Mouse (Mus musculus) limb, embryonic 15.5 days (tissue): ENCODE measurements around the gene Ndfip2. TPM values are rescaled to one million over a fixed set of nuclear protein-coding genes. Genes with fewer than 3 reads are reported as not detected.

ENCODE experiments used
- ATAC-seq: fragments of 200-750 bp; cut with Nextera tagmentation; 2 replicates; pipeline ENCODE4 v1.8.0; 2017; ENCODE audit warnings: low read depth, moderate TSS enrichment; ENCODE audit not compliant: insufficient number of reproducible peaks, low FRiP score, low TSS enrichment
- H3K27ac ChIP-seq: fragments of 300-500 bp; sonication (generic); 2 replicates; pipeline ENCODE4 v1.5.1; 2015; ENCODE audit warnings: moderate library complexity, mild to moderate bottlenecking, inconsistent platforms
- H3K27me3 ChIP-seq: fragments of 300-500 bp; sonication (generic); 2 replicates; pipeline ENCODE4 v1.6.1; 2015; ENCODE audit warnings: inconsistent platforms
- H3K36me3 ChIP-seq: fragments of 300-500 bp; sonication (generic); 2 replicates; pipeline ENCODE4 v1.6.1; 2015; ENCODE audit warnings: inconsistent platforms
- H3K4me1 ChIP-seq: fragments of 300-500 bp; sonication (generic); 2 replicates; pipeline ENCODE4 v1.6.1; 2015; ENCODE audit warnings: inconsistent platforms
- H3K4me2 ChIP-seq: fragments of 300-500 bp; sonication (generic); 2 replicates; pipeline ENCODE4 v1.6.1; 2015; ENCODE audit warnings: mild to moderate bottlenecking, inconsistent platforms
- H3K4me3 ChIP-seq: fragments of 300-500 bp; sonication (generic); 2 replicates; pipeline ENCODE4 v1.5.1; 2015; ENCODE audit warnings: mild to moderate bottlenecking, inconsistent platforms
- H3K9ac ChIP-seq: fragments of 300-500 bp; sonication (generic); 2 replicates; pipeline ENCODE4 v1.6.1; 2015; ENCODE audit warnings: inconsistent platforms
- H3K9me3 ChIP-seq: fragments of 300-500 bp; sonication (generic); 2 replicates; pipeline ENCODE4 v1.6.1; 2016; ENCODE audit warnings: inconsistent platforms
- WGBS: fragments of 180-500 bp; shearing (Covaris S2); methylation state at CpG from one replicate; pipeline ENCODE4 v1.1.7; 2015; 5-methylcytosine and 5-hydroxymethylcytosine counted together
- polyA plus RNA-seq: library from polyadenylated mRNA; unstranded; fragments of >200 nt; fragmentation: Nextera tagmentation; extraction: Ambion mirVana; gene quantifications from 2 replicates; pipeline ENCODE4 v1.2.1, GENCODE M21; 2015

Gene Ndfip2
- polyA plus RNA-seq, 1 experiment from 2014 or later: 53.9 TPM

GRCm38 (mm10) chr14:105322829-105323228 is 64.5 kb downstream of the Ndfip2 start:
- H3K9me3 ChIP-seq: no peaks in the 10 kb centered on the region
- H3K4me2 ChIP-seq: no peak overlapping the region
- no peak overlapping the region for H3K4me3 ChIP-seq
- H3K27me3 ChIP-seq: no peaks in the 10 kb centered on the region
- 0 out of 2 replicates have a peak, but pooled peaks cover under 1% of the 10 kb centered on the region for H3K4me1 ChIP-seq
- H3K27ac ChIP-seq: no peak overlapping the region
- no peaks in the 10 kb centered on the region for H3K36me3 ChIP-seq
- 74% methylated on average over 5 of the region's 5 CpGs for WGBS
- H3K9ac ChIP-seq: no peak overlapping the region
- no peak for ATAC-seq

- H3K4me2 ChIP-seq: no peak overlapping the region
- ATAC-seq: no peak
- no peak overlapping the region for H3K4me3 ChIP-seq
- no peaks in the 10 kb centered on the region for H3K27me3 ChIP-seq
- H3K9me3 ChIP-seq: no peaks in the 10 kb centered on the region
- H3K36me3 ChIP-seq: no peaks in the 10 kb centered on the region
- H3K4me1 ChIP-seq: peaks cover 7% of the 10 kb centered on the region; the same call in 1 of the 2 replicates
- no peak overlapping the region for H3K9ac ChIP-seq
- H3K27ac ChIP-seq: no peak overlapping the region
- WGBS: 83% methylated on average over 9 of the region's 9 CpGs
These were observed 65.1 kb downstream of the Ndfip2 start for GRCm38 (mm10) chr14:105323448-105323847.

- WGBS: 1% methylated on average over 13 of the region's 13 CpGs
- Histone ChIP-seq H3K27ac (peak overlapping the region; percentile 93), H3K4me3 (peak overlapping the region; percentile 37), H3K27me3 (no peaks in the 10 kb centered on the region), H3K4me1 (peaks cover 17% of the 10 kb centered on the region), H3K36me3 (no peaks in the 10 kb centered on the region), H3K9ac (peak overlapping the region; percentile 33; the same call in 1 of the 2 replicates), H3K4me2 (peak overlapping the region; percentile 49), H3K9me3 (no peaks in the 10 kb centered on the region)
- ATAC-seq: peak; percentile 87
These were observed 70.3 kb downstream of the Ndfip2 start for GRCm38 (mm10) chr14:105328397-105329302.

DNA sequence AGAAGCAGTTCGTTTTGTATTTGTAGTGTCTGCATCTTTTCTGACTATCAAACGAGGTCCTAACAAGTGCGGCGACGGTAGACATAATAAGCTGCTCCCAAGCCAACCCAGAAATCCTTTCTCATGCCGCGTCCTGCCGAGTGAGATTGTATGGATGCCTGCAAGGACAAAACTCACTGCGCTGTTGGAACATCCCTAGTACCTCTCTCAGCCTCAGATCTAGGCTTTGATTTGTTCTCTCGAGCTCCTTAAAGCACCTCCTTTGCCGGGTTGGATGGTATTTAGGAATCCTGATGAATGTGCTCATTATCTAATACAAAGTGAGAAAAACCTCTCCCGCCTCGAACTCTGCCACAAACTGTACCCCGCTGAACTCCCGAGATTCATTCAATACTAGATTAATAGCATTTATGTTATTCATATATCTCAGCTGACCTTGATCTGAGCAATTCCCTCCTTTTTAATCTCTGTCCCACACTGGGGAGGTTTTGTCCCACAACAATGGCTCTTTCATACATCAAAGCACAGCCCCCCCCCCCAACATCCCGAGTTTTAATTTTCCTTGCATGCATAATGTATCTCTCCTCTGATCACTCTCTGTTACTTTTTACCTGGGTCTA is 75.2 kb downstream of the Ndfip2 start:
- Histone ChIP-seq H3K4me3 (no peak overlapping the region), H3K4me1 (peaks cover 11% of the 10 kb centered on the region), H3K36me3 (no peaks in the 10 kb centered on the region), H3K27me3 (no peaks in the 10 kb centered on the region), H3K9me3 (no peaks in the 10 kb centered on the region), H3K27ac (no peak overlapping the region), H3K4me2 (no peak overlapping the region), H3K9ac (no peak overlapping the region)
- 73% methylated on average over 16 of the region's 16 CpGs for WGBS
- no peak for ATAC-seq

DNA sequence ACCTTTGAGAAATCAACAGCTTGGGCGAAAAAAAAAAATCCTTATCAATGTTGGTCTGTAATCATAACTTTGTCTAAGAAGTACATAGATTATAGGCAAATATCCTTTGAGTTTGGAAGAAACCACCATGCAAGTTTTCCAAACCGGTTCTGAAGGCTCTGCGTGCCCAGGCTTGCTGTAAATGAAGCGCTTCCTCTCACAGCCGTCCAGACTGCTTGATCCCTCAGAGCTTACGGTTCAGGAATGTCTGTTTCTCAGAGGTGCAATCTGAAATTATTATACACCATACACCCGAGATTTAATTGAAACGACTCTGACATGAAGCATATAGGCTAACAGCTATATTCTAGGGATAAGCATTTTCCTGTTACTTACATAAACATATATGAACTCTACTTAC is 83.4 kb downstream of the Ndfip2 start:
- Histone ChIP-seq H3K27ac (no peak overlapping the region), H3K9me3 (no peaks in the 10 kb centered on the region), H3K9ac (no peak overlapping the region), H3K4me3 (no peak overlapping the region), H3K4me1 (no peaks in the 10 kb centered on the region), H3K4me2 (no peak overlapping the region), H3K36me3 (no peaks in the 10 kb centered on the region), H3K27me3 (no peaks in the 10 kb centered on the region)
- no peak for ATAC-seq
- WGBS: 49% methylated on average over 8 of the region's 8 CpGs

GRCm38 (mm10) chr14:105354121-105354520 is 95.7 kb downstream of the Ndfip2 start:
- no peaks in the 10 kb centered on the region; the same call in 1 of the 2 replicates for H3K4me1 ChIP-seq
- no peak for ATAC-seq
- H3K27me3 ChIP-seq: no peaks in the 10 kb centered on the region
- no peak overlapping the region for H3K4me3 ChIP-seq
- no peak overlapping the region for H3K9ac ChIP-seq
- H3K9me3 ChIP-seq: no peaks in the 10 kb centered on the region
- H3K4me2 ChIP-seq: no peak overlapping the region
- H3K36me3 ChIP-seq: no peaks in the 10 kb centered on the region
- no peak overlapping the region for H3K27ac ChIP-seq
- 42% methylated on average over 11 of the region's 11 CpGs for WGBS

Other genes starting within 250 kb of the Ndfip2 start
- 24.5 and 30.0 TPM in 2 replicates for gene Rbm26, start 81.2 kb upstream of the Ndfip2 start, polyA plus RNA-seq